Mouse (Mus musculus) heart, postnatal 25 days (tissue): ENCODE results near the gene H2al1b. TPM values are rescaled to one million over a fixed set of nuclear protein-coding genes. Genes with fewer than 3 reads are reported as not detected.
"Not testable (repeated sequence)": the region's sequence is repeated elsewhere in the genome, so short reads cannot be mapped to it uniquely, and the experiment has no call there.

Experiments used
- DNase-seq: peaks from one replicate; pipeline ENCODE4 v3.0.0; 2022; ENCODE audit warnings: low spot score
- intact Hi-C: fragments of 180-260 bp; cut with DNase I; formaldehyde crosslinking; loops from one replicate; pipeline ENCODE4 v1.15.1; 2025
- total RNA-seq, 2 experiments: library from RNA; stranded (reverse); gene quantifications; 2 replicates each; pipeline ENCODE4 v1.2.3; 2021

H2al1b gene
- not detected for total RNA-seq

- DNase-seq, intact Hi-C loops: not testable (repeated sequence)
Observed at GRCm38 (mm10) chrX:11302132-11302531, at the start of gene H2al1b. TSS of gene H2al1b (plus strand) at chrX:11302432.

DNA sequence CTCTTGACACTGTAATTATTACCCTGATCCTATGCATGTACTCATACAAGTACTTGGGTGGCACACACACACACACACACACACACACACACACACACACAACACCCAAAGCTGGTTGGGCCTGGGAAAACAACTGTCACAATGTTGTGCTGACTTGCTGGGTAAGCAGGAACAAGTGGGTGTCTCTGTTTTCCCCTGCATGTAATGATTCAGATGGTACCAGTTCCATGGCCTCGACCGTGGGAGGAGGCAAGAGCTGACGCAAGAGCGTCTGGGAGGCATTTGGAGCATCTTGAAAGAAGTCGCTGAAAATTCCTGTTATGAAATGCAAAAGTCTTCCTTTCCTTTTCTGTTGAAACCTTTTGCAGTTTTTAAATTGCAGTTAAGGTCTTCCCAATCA, 48.2 kb upstream of the H2al1b start:
- DNase-seq, result no peak
- intact Hi-C loops, result no loop called here

DNA sequence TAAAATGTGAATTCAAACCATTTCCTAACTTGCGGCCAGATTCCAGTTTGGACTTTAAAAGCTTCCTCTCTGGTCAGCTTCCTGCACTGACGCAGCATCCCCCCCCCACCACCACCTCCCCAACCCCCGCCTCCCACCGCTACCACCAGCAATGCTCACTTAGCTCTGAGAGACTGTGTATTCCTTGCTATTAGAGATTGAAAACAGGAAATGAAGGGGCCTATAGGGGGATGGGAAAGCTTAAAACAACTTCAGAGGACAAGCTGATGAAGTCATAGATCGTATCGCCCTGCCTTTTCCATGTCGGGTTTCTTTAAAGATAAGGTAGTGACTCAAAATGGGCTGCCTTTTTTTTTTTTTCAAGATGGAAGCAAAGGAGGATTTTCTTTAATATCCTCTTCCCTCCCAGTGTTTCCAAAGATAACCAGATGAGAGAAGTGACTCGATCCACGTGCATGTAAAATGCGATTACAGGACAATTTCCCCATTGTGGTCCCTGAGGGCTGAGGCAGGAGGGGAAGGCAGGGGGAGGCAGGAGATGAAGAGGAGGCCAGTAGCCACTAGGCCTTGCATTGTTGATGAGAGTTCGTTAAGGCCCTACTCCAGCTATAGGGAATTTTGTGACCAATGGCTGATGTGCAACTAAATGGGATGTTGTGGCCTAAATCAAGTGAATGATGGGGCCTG, 47.6 kb upstream of the H2al1b start:
- DNase-seq, result no peak
- intact Hi-C loops, result no loop called here

DNA sequence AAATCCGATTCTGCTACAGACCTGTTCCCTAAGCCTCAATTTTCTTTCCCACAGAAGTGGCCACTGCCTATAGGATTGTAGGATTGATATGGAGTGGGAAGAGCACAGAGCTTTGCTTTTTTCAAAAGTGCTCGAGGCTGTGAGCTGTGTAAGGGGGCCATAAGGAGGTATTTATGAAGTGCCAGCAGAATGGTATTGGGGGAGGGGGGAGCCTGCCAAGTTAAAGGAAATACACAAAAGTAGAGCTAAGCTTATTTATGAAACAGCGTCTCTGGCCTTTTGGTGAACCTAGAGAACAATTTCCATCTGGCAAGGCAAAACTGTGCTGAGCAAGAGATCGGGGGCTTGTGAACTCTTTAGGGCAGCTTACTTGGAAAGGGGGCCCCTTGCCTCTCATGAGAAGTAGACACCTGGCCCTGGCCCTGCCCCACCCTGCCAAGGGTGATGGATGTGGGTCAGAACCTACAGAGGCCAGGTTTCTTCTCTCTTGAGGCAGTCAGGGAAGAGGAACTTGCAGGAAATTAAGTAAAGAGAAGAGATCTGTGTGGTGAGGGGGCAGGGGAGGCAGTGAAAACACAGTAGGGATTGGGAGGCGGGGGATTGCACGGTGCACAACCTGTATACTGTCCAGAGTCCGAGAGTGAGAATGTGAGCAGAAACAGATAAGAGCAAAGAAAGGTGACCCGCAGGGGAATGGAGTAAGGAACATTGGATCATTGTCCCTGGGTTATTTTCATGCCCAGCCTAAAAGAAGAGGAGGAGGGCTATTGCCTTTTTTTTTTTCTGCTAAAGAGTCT, 46.5 kb upstream of the H2al1b start:
- DNase-seq, result no peak
- intact Hi-C loops, result no loop called here

DNA sequence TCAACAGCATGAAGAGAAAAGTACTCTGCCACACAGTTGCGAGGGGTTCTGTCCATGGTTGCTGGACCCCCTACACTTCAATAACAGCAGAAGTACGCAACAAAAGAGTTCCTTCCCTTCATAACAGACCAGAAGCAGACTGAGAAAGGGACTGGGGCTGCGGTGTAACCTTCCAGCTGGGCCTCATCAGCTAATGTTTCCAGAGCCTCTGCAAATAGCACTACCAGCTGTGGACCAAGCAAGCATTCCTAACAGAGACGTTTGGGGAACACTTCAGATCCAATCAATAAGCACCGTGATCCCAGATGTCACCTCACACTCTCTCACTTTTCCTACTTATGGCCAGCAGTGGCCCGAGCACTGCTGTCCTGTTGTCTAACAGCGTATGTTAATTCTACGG, 37.3 kb upstream of the H2al1b start:
- intact Hi-C loops, result loop anchor here (10.0 kb wide), 1 partner anchor 100 kb away; no protein-coding TSS in a partner anchor
- DNase-seq, result no peak

GRCm38 (mm10) chrX:11267791-11268190, 34.4 kb upstream of the H2al1b start:
- intact Hi-C loops, result loop anchor here (10.0 kb wide), 1 partner anchor 97 kb away; no protein-coding TSS in a partner anchor

GRCm38 (mm10) chrX:11269074-11269473, 33.2 kb upstream of the H2al1b start:
- DNase-seq, result no peak
- intact Hi-C loops, result loop anchor here (10.0 kb wide), 1 partner anchor 96 kb away; no protein-coding TSS in a partner anchor

More at GRCm38 (mm10) chrX:11267791-11268190, 34.4 kb upstream of the H2al1b start:
- DNase-seq, result peak; percentile 8

GRCm38 (mm10) chrX:11273190-11273589, 29.0 kb upstream of the H2al1b start:
- no peak for DNase-seq
- intact Hi-C loops, result no loop called here

DNA sequence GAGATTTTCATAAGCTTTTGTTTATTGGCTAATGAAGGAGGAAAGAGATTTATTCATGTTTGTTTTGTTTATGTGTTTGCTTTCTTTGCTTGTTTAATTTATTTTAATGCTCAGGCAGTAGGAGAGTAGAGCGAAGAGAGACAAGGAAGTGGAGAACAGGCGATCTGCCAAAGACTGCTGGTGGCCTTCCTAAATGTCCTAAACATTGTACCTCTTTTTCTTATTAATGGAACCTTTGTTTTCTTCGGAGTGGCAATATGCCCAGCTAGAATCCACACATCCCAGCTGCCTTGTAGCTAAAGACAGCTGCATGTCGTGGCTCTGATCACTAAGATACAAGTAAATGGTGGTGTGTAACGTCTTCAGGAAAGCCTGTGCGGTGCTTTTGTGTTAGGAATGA, 25.1 kb upstream of the H2al1b start:
- DNase-seq, result no peak
- intact Hi-C loops, result no loop called here

GRCm38 (mm10) chrX:11280741-11281140, 21.5 kb upstream of the H2al1b start:
- DNase-seq, result no peak
- intact Hi-C loops, result loop anchor here (10.0 kb wide), 1 partner anchor 56 kb away; no protein-coding TSS in a partner anchor

- intact Hi-C loops, result loop anchor here (10.0 kb wide), 1 partner anchor 64 kb away; no protein-coding TSS in a partner anchor
- no peak for DNase-seq
Observed at GRCm38 (mm10) chrX:11288306-11288882, 13.8 kb upstream of the H2al1b start.

GRCm38 (mm10) chrX:11289244-11289643, 13.0 kb upstream of the H2al1b start:
- DNase-seq, result no peak
- intact Hi-C loops, result loop anchor here (10.0 kb wide), 1 partner anchor 64 kb away; no protein-coding TSS in a partner anchor

GRCm38 (mm10) chrX:11298957-11299356, 3.3 kb upstream of the H2al1b start, which contains the start of gene H2al1a:
TSS of gene H2al1a (plus strand) at chrX:11299257.
- intact Hi-C loops, DNase-seq: not testable (repeated sequence)

DNA sequence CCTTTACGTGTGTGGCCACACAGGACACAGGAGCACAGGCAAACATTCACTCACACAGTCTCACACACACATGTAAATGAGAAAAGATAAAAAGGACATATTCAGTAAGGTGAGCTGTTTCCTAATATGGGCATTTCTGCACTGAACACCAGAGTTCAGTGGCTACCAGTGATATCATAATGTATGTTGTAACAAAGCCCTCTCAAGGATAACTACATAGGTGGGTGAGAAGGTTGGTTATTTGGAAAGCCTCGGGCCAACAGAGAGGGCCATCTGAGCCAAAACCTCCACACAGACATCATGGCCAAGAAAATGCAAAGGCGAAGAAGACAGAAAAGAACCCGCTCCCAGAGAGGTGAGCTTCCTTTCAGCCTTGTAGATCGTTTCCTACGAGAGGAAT, 3.1 kb downstream of the H2al1b start, which contains the start of gene H2al1c:
TSS of gene H2al1c (plus strand) at position 301 of the 400 bp plus-strand sequence.
- DNase-seq, intact Hi-C loops: not testable (repeated sequence)

- DNase-seq, intact Hi-C loops: not testable (repeated sequence)
Observed at GRCm38 (mm10) chrX:11308524-11308923, 6.3 kb downstream of the H2al1b start, which contains the start of gene H2al1d. TSS of gene H2al1d (plus strand) at chrX:11308824.

- intact Hi-C loops, DNase-seq: not testable (repeated sequence)
Observed at GRCm38 (mm10) chrX:11311634-11312033, 9.4 kb downstream of the H2al1b start, which contains the start of gene H2al1e. TSS of gene H2al1e (plus strand) at chrX:11311934.

- DNase-seq, intact Hi-C loops: not testable (repeated sequence)
Observed at GRCm38 (mm10) chrX:11314858-11315257, 12.6 kb downstream of the H2al1b start, which contains the start of gene H2al1f. TSS of gene H2al1f (plus strand) at chrX:11315158.

DNA sequence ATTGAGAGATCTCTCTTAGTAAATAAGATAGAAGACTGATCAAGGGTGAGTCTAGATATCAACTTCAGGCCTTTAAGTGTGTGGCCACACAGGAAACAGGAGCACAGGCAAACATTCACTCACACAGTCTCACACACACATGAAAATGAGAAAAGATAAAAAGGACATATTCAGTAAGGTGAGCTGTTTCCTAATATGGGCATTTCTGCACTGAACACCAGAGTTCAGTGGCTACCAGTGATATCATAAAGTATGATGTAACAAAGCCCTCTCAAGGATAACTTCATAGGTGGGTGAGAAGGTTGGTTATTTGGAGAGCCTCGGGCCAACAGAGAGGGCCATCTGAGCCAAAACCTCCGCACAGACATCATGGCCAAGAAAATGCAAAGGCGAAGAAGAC, 15.7 kb downstream of the H2al1b start, which contains the start of gene H2al1g:
TSS of gene H2al1g (plus strand) at position 301 of the 400 bp plus-strand sequence.
- intact Hi-C loops, DNase-seq: not testable (repeated sequence)

DNA sequence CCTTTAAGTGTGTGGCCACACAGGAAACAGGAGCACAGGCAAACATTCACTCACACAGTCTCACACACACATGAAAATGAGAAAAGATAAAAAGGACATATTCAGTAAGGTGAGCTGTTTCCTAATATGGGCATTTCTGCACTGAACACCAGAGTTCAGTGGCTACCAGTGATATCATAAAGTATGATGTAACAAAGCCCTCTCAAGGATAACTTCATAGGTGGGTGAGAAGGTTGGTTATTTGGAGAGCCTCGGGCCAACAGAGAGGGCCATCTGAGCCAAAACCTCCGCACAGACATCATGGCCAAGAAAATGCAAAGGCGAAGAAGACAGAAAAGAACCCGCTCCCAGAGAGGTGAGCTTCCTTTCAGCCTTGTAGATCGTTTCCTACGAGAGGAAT, 19.0 kb downstream of the H2al1b start, which contains the start of gene H2al1h:
TSS of gene H2al1h (plus strand) at position 301 of the 400 bp plus-strand sequence.
- DNase-seq, intact Hi-C loops: not testable (repeated sequence)

DNA sequence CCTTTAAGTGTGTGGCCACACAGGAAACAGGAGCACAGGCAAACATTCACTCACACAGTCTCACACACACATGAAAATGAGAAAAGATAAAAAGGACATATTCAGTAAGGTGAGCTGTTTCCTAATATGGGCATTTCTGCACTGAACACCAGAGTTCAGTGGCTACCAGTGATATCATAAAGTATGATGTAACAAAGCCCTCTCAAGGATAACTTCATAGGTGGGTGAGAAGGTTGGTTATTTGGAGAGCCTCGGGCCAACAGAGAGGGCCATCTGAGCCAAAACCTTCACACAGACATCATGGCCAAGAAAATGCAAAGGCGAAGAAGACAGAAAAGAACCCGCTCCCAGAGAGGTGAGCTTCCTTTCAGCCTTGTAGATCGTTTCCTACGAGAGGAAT, 22.1 kb downstream of the H2al1b start, which contains the start of gene H2al1i:
TSS of gene H2al1i (plus strand) at position 301 of the 400 bp plus-strand sequence.
- DNase-seq, intact Hi-C loops: not testable (repeated sequence)
